Mouse (Mus musculus): ENCODE measurements around the gene Pald1.
A peak's percentile ranks its signal among the peaks of the same experiment; 100 is the strongest.

Pald1 gene

GRCm38 (mm10) chr10:61383021-61383714 lies at the start of gene Pald1:
Gene Pald1 (minus strand): TSS chr10:61383530.
- peak; percentile 82 for DNase-seq (ENCODE audit: low spot score)

GRCm38 (mm10) chr10:61431375-61431774 lies 48.0 kb upstream of the Pald1 start:
- no peak for DNase-seq (ENCODE audit: low spot score)

- DNase-seq (ENCODE audit: low spot score), result no peak
These were observed 45.7 kb upstream of the Pald1 start for GRCm38 (mm10) chr10:61429043-61429442.

- no peak for DNase-seq (ENCODE audit: low spot score)
These were observed 45.1 kb upstream of the Pald1 start for GRCm38 (mm10) chr10:61428416-61428815.

GRCm38 (mm10) chr10:61427951-61428350 lies 44.6 kb upstream of the Pald1 start:
- DNase-seq (ENCODE audit: low spot score), result no peak

- no peak for DNase-seq (ENCODE audit: low spot score)
These were observed 43.0 kb upstream of the Pald1 start for GRCm38 (mm10) chr10:61426251-61426757.

- DNase-seq (ENCODE audit: low spot score), result no peak
These were observed 41.7 kb upstream of the Pald1 start for GRCm38 (mm10) chr10:61425047-61425446.

GRCm38 (mm10) chr10:61424500-61424899 lies 41.2 kb upstream of the Pald1 start:
- peak; percentile 66 for DNase-seq (ENCODE audit: low spot score)

- DNase-seq (ENCODE audit: low spot score), result peak; percentile 34
These were observed 40.0 kb upstream of the Pald1 start for GRCm38 (mm10) chr10:61423289-61423688.

GRCm38 (mm10) chr10:61422861-61423260 lies 39.5 kb upstream of the Pald1 start:
- DNase-seq (ENCODE audit: low spot score), result no peak

GRCm38 (mm10) chr10:61420011-61420410 lies 36.7 kb upstream of the Pald1 start:
- no peak for DNase-seq (ENCODE audit: low spot score)

- DNase-seq (ENCODE audit: low spot score), result peak; percentile 36
These were observed 35.8 kb upstream of the Pald1 start for GRCm38 (mm10) chr10:61419146-61419545.

GRCm38 (mm10) chr10:61418131-61418900 lies 35.0 kb upstream of the Pald1 start:
- peak; percentile 53 for DNase-seq (ENCODE audit: low spot score)

- DNase-seq (ENCODE audit: low spot score), result no peak
These were observed 34.3 kb upstream of the Pald1 start, which contains the start of gene Nodal for GRCm38 (mm10) chr10:61417672-61418071. Gene Nodal (plus strand): TSS chr10:61417972.

- DNase-seq (ENCODE audit: low spot score), result no peak
These were observed 33.7 kb upstream of the Pald1 start for GRCm38 (mm10) chr10:61417046-61417445.

GRCm38 (mm10) chr10:61416561-61416960 lies 33.2 kb upstream of the Pald1 start:
- no peak for DNase-seq (ENCODE audit: low spot score)

GRCm38 (mm10) chr10:61415890-61416289 lies 32.6 kb upstream of the Pald1 start:
- DNase-seq (ENCODE audit: low spot score), result no peak

- no peak for DNase-seq (ENCODE audit: low spot score)
These were observed 31.9 kb upstream of the Pald1 start for GRCm38 (mm10) chr10:61415240-61415639.

- DNase-seq (ENCODE audit: low spot score), result no peak
These were observed 29.7 kb upstream of the Pald1 start for GRCm38 (mm10) chr10:61412910-61413625.

- no peak for DNase-seq (ENCODE audit: low spot score)
These were observed 26.9 kb upstream of the Pald1 start for GRCm38 (mm10) chr10:61410193-61410592.

GRCm38 (mm10) chr10:61409776-61410175 lies 26.4 kb upstream of the Pald1 start:
- DNase-seq (ENCODE audit: low spot score), result no peak

GRCm38 (mm10) chr10:61405958-61406357 lies 22.6 kb upstream of the Pald1 start:
- no peak for DNase-seq (ENCODE audit: low spot score)

Measured in retina, embryonic 14.5 days (tissue).